Mouse (Mus musculus): ENCODE measurements at regions not wholly inside any gene's neighbourhood (a gene's known extent, or its start where the extent isn't known, plus 50 kb on each side); places are given as distances from the start of the nearest gene placed in this dataset.

- no peak for DNase-seq (ENCODE audit: low spot score in 2 of 2)
Observed at GRCm38 (mm10) chr13:44399370-44399685, 329.9 kb upstream of the Jarid2 start.

GRCm38 (mm10) chr13:44399831-44400321 lies 329.4 kb upstream of the Jarid2 start:
- no peak for DNase-seq (ENCODE audit: low spot score in 2 of 2)

GRCm38 (mm10) chr13:44404010-44404575 lies 325.2 kb upstream of the Jarid2 start:
- no peak for DNase-seq (ENCODE audit: low spot score in 2 of 2)

GRCm38 (mm10) chr13:44407307-44407706 lies 322.0 kb upstream of the Jarid2 start:
- no peak for DNase-seq (ENCODE audit: low spot score in 2 of 2)

- DNase-seq (ENCODE audit: low spot score in 2 of 2): no peak
Observed at GRCm38 (mm10) chr13:44408619-44408959, 320.7 kb upstream of the Jarid2 start.

- no peak for DNase-seq (ENCODE audit: low spot score in 2 of 2)
Observed at GRCm38 (mm10) chr13:44408960-44409719, 320.1 kb upstream of the Jarid2 start.

DNA sequence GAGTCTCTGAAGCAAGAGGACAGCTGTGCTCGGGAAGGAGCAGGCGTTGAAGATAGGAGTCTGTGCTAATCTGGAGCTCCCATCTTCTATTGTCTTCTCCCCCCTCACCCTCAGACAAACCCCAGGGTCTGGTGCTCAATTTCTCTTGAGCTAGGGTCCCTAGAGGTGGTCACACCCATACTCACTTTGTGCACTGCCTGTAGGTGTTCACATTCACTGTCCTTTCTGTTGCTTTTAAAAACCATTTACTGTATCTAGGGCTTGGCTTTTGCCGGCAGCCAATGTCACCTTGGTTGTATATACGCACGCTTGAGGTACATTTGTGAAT lies 319.6 kb upstream of the Jarid2 start:
- no peak for DNase-seq (ENCODE audit: low spot score in 2 of 2)

DNA sequence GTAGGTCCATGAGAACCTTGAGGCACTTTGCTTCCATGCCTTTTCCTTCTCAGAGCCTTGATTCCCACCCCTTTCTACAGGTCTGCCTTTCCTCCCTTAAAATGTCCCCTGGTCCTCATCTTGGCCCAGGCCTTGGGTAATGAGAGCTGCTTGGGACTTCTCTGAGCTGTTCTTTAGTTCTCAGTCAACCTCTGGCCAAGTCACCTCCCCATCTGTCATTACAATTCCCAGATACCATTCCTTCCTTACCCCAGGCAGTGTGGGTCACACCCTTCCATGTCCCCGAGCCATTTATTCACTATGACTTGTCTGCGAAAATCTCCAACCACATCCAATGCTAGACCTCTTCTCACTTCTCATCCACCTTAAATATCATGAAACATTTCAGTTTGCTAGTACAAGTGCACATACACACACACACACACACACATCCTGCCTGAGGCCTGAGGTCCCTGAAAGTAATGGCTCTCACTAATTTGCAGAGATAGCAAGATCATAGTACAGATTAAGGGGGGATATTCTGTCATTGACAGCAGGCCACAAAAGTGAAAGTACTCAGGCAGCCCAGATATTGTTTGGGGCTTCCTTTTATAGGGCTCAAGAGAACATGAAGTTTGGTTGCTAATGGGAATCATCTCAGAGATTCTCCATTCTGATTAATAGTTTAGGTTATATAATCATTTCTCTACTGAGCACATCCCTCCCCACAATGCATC lies 317.3 kb upstream of the Jarid2 start:
- DNase-seq (ENCODE audit: low spot score in 2 of 2): no peak

- no peak for DNase-seq (ENCODE audit: low spot score in 2 of 2)
Observed at GRCm38 (mm10) chr13:44413305-44413704, 316.0 kb upstream of the Jarid2 start.

- no peak for DNase-seq (ENCODE audit: low spot score in 2 of 2)
Observed at GRCm38 (mm10) chr13:44415971-44416370, 313.3 kb upstream of the Jarid2 start.

DNA sequence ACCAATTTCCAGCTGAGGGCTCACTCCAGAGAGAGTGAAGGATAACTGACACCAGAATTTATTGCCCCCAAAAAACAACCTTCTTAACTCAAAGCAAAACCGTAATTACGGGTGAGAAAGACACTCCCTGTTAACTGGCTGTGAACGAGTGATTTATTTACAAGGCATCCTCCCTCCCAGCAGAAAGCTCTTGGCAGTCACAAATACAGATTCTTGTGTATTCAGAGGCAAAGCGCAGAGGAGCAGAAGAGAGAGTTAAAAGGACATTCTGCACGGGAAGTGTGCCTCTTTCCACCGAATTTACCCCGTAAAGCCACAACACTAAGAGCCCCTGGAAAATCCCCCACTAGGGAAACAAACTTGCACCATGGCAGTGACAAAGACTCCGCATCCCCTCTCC lies 312.3 kb upstream of the Jarid2 start:
- DNase-seq (ENCODE audit: low spot score in 2 of 2): no peak

- no peak for DNase-seq (ENCODE audit: low spot score in 2 of 2)
Observed at GRCm38 (mm10) chr13:44419056-44419455, 310.2 kb upstream of the Jarid2 start.

- no peak for DNase-seq (ENCODE audit: low spot score in 2 of 2)
Observed at GRCm38 (mm10) chr13:44419472-44420226, 309.6 kb upstream of the Jarid2 start.

- DNase-seq (ENCODE audit: low spot score in 2 of 2): no peak
Observed at GRCm38 (mm10) chr13:44420227-44420592, 309.1 kb upstream of the Jarid2 start.

DNA sequence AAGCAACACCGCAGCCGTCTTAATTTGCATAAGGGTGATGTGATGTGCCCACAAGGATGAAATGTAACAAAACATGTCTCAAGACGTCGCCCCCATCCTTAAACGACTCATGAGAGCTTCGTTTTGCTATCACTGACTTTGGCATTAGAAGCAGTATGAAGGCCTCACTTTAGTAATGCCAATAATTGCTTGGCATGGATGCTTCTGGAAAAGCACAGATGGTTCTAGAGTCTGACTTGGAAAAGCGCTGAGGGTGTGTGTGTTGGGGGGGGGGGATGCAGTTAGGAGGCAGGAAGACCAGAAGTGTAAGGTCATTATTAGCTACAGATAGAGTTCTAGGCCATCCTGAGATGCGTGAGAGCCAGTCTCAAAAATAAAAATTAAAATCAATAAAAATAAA lies 308.3 kb upstream of the Jarid2 start:
- DNase-seq (ENCODE audit: low spot score in 2 of 2): no peak

DNA sequence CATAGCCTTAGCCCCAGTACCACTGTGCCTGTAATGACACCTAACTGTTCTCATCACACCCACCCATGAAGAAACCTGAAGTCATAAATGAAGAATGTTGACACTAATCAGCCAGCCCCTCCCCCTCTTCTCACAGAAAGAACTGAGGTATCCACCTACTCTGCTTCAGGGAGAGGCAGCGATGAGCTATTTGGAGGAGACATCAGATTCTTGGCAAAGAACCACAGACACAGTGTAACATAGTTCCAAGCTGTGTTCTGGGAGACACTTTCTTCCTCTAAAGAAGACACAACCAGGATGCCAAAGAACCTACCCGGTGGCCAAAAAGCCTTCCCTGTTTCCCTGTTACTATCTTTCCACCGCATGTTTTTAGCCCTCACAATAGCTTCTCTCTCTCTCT lies 307.8 kb upstream of the Jarid2 start:
- DNase-seq (ENCODE audit: low spot score in 2 of 2): no peak

DNA sequence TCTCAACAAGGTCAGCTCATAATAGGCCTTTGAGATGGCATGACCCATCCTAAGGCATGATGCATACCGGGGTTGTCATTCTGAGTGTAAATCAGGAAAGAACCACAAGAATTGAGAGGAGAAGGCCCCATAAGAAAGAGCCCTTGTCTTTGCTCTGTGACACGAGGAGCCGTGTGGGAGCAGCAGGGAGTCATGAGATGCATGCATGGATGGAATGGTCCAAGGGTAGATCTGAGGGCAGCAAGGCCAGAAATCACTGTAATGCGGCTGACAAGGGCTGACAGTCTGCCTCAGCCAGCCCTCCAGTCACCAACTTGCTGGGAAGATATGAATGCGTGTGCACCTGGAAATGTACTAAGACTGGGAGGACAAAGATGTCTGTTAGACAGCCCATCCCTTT lies 307.4 kb upstream of the Jarid2 start:
- no peak for DNase-seq (ENCODE audit: low spot score in 2 of 2)

DNA sequence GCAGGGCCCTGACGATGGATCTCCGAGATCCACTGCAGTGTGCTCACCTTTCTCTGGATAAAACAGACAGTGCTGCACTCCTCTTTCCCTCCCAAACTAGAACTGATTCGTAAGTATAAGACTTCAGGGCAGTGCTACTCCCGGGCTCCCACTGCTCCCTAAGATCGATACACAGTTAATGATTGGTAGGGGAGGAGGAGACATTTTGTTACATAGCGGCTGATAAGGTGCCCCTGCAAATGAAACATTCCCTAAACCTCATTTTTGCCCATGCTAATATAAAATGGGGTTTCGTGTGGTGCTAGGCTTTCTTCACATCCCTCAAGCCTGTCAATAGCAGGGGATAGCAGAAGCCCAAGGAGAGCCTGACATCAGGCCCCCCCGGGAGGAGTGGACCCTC lies 298.8 kb upstream of the Jarid2 start:
- no peak for DNase-seq (ENCODE audit: low spot score in 2 of 2)

DNA sequence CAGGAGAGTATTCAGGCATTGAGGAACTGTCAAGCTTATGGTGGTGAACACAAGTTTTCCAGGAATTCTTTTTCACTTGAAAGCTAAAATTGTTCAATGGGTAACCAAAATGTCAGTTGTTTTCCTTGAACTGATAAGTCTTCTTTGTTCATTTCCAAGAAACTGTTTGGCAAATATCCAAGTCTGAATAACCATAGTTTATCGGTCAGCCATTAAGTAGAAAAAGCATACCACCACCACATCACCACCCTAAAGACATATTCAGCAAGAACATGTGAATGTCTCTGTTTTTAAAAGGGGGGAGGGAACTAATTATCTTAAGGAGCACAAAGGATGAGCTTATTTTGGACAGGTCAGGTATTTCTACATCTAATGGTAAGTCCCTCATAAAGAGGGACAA lies 291.6 kb upstream of the Jarid2 start:
- no peak for DNase-seq (ENCODE audit: low spot score in 2 of 2)

GRCm38 (mm10) chr13:44441061-44441460 lies 288.2 kb upstream of the Jarid2 start:
- no peak for DNase-seq (ENCODE audit: low spot score in 2 of 2)

DNA sequence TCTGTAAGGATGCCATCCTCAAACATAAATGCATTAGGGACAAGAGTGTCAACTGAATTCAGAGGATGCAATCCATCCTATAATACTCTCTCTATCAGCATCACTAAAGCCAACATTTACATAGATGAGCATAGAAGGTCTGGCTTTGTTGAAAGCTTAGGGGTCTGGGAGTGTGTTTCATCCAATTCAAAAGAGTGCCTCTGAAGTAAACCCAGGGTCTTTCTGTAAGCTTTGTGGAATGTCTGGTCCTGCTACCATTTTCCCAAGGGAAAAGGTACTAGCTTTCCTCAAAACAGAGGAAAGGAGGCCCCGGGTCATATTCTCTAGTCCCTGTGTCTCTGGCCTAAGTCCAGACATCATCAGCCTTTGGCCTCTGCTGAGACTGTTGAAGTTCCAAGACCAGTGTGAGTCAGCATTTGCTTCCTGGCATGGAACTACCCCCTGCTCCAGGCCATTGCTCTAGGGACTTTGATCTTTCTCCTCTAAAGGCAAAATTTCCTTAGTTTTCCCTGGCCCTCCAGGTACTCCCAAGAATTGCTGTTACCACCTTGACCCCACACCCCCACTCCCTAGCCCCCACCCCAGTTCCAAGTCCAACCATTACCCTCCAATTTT lies 280.0 kb upstream of the Jarid2 start:
- no peak for DNase-seq (ENCODE audit: low spot score in 2 of 2)

- DNase-seq (ENCODE audit: low spot score in 2 of 2): no peak
Observed at GRCm38 (mm10) chr13:44451224-44451623, 278.1 kb upstream of the Jarid2 start.

Data from urinary bladder, postnatal 4 days (tissue).